Mouse (Mus musculus) ES-E14 (cell line): ENCODE measurements at regions not wholly inside any gene's neighbourhood (a gene's known extent, or its start where the extent isn't known, plus 50 kb on each side); places are given as distances from the start of the nearest gene placed in this dataset.

Experiments used
- DNase-seq: peaks from one replicate; pipeline ENCODE4 v3.0.0-alpha.2; 2013; ENCODE audit warnings: low read depth, low spot score
- H3K27ac ChIP-seq: 2 replicates; pipeline ENCODE4 v1.5.1; 2012; ENCODE audit warnings: low read depth, mild to moderate bottlenecking, low read length, moderate library complexity, mixed read lengths; ENCODE audit not compliant: poor library complexity, insufficient read depth, severe bottlenecking
- H3K36me3 ChIP-seq: 2 replicates; pipeline ENCODE4 v1.6.1; 2012; ENCODE audit warnings: mild to moderate bottlenecking, low read length, moderate library complexity, mixed read lengths; ENCODE audit not compliant: control insufficient read depth, poor library complexity, insufficient read depth, severe bottlenecking
- H3K4me1 ChIP-seq, 2 experiments: fragments of 150-350 bp in 1 of 2; sonication (generic) in 1 of 2; 2 replicates each; pipeline ENCODE4 v1.6.1; 2012; ENCODE audit warnings: low read length in 2 of 2, mild to moderate bottlenecking in 1 of 2, mixed read lengths in 1 of 2; ENCODE audit not compliant: control insufficient read depth in 2 of 2, insufficient read depth in 2 of 2, poor library complexity in 1 of 2
- H3K4me3 ChIP-seq, 2 experiments: fragments of 150-350 bp in 1 of 2; sonication (generic) in 1 of 2; 2 replicates each; pipeline ENCODE4 v1.5.1; 2012; ENCODE audit warnings: low read length in 2 of 2, low read depth in 1 of 2, mild to moderate bottlenecking in 1 of 2, mixed read lengths in 1 of 2; ENCODE audit not compliant: insufficient read depth in 1 of 2, poor library complexity in 1 of 2, severe bottlenecking in 1 of 2
- H3K9ac ChIP-seq: 2 replicates; pipeline ENCODE4 v1.6.1; 2012; ENCODE audit warnings: low read depth, mild to moderate bottlenecking, low read length, mixed read lengths; ENCODE audit not compliant: poor library complexity, insufficient read depth, severe bottlenecking
- H3K9me3 ChIP-seq: fragments of 150-350 bp; sonication (generic); 2 replicates; pipeline ENCODE4 v1.6.1; 2012; ENCODE audit warnings: low read depth, mild to moderate bottlenecking, low read length; ENCODE audit not compliant: control insufficient read depth, insufficient read depth
- CHD2 ChIP-seq: IDR thresholded peaks from 2 replicates; pipeline ENCODE4 v1.6.1; 2014; ENCODE audit warnings: mild to moderate bottlenecking, low read depth, low read length, inconsistent platforms
- HCFC1 ChIP-seq: IDR thresholded peaks from 2 replicates; pipeline ENCODE4 v1.6.1; 2012; ENCODE audit warnings: low read length, inconsistent platforms, borderline replicate concordance; ENCODE audit not compliant: insufficient read depth
- MAFK ChIP-seq: IDR thresholded peaks from 2 replicates; pipeline ENCODE4 v1.6.1; 2014; ENCODE audit warnings: mild to moderate bottlenecking, low read depth, low read length, inconsistent platforms; ENCODE audit not compliant: insufficient read depth
- ZC3H11A ChIP-seq: IDR thresholded peaks from 2 replicates; pipeline ENCODE4 v1.6.1; 2012; ENCODE audit warnings: low read depth, mild to moderate bottlenecking, inconsistent platforms, low read length, borderline replicate concordance
- ZNF384 ChIP-seq: IDR thresholded peaks from 2 replicates; pipeline ENCODE4 v1.6.1; 2012; ENCODE audit warnings: low read depth, low read length, inconsistent platforms
- in situ Hi-C, 2 experiments: fragments of 600-800 bp; cut with MboI; formaldehyde crosslinking; loops; one replicate each; pipeline ENCODE4 v1.15.1; 2025; ENCODE audit warnings: low sequenced_read_pairs in 2 of 2, inconsistent platforms in 1 of 2; ENCODE audit not compliant: unreplicated experiment in 2 of 2

DNA sequence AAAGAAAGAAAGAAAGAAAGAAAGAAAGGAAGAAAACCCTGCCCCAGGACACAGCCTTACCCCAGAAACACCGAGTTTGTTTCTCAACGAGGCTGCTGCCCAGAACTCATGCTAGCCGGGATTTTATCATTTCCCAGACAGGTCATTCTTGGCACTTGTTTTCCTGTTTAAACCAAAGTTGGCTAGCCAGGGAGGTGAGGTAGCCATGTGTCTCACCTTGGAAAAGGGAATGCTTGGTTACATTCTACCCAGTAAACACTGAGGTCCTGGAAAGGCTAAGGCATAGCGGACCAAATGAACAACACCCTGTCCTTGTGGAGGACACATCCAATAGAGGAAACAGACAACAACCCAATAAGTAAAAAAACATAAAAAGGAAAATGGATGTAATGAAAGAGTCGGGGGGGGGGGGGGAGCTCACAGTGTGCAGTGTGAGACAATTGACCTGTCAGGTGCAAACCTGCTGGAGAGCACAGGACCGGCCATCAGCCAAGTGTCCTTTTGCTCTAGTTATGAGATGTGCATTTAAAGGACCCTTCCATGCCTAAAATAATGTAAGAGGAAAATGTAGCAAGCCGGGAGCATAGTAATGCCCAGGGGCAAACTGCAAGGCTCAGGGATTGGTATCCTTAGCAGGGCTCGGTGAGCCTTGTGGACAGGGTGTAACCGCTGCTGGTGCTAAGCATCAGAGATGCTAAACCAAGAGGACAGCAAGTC lies 78.2 kb upstream of the Fzd7 start:
- Histone ChIP-seq H3K9ac (no peak overlapping the region), H3K9me3 (no peaks in the 10 kb centered on the region), H3K36me3 (no peaks in the 10 kb centered on the region), H3K4me1 (peaks cover 0 to 7% of the 10 kb centered on the region in 2 experiments; a peak in 1 of 4 replicates), H3K27ac (no peak overlapping the region), H3K4me3 (no peak overlapping the region)
- TF ChIP-seq HCFC1 (no peak), ZNF384 (no peak), MAFK (no peak), ZC3H11A (no peak), CHD2 (no peak)
- DNase-seq = no peak
- in situ Hi-C loops = no loop called here

GRCm38 (mm10) chr1:59405370-59405769 lies 76.9 kb upstream of the Fzd7 start:
- Histone ChIP-seq H3K9ac (no peak overlapping the region), H3K36me3 (no peaks in the 10 kb centered on the region), H3K4me1 (no peaks in the 10 kb centered on the region), H3K9me3 (no peaks in the 10 kb centered on the region), H3K4me3 (no peak overlapping the region), H3K27ac (no peak overlapping the region)
- no peak for TF ChIP-seq ZC3H11A
- TF ChIP-seq HCFC1 = no peak
- TF ChIP-seq MAFK = no peak
- TF ChIP-seq ZNF384 = no peak
- no peak for TF ChIP-seq CHD2
- DNase-seq = no peak
- in situ Hi-C loops = no loop called here

GRCm38 (mm10) chr1:59406741-59407306 lies 75.4 kb upstream of the Fzd7 start:
- Histone ChIP-seq H3K9ac (no peak overlapping the region), H3K9me3 (no peaks in the 10 kb centered on the region), H3K4me1 (no peaks in the 10 kb centered on the region), H3K36me3 (no peaks in the 10 kb centered on the region), H3K27ac (no peak overlapping the region), H3K4me3 (no peak overlapping the region)
- TF ChIP-seq ZNF384 (no peak), MAFK (no peak), HCFC1 (no peak), ZC3H11A (no peak), CHD2 (no peak)
- DNase-seq = no peak
- in situ Hi-C loops = no loop called here

- in situ Hi-C loops = no loop called here
- no peak overlapping the region for H3K4me3 ChIP-seq
- H3K27ac ChIP-seq = no peak overlapping the region
- no peak for DNase-seq
- no peak overlapping the region for H3K9ac ChIP-seq
- H3K4me1 ChIP-seq = peaks cover 0 to 2% of the 10 kb centered on the region in 2 experiments; a peak in 2 of 4 replicates
- no peaks in the 10 kb centered on the region for H3K9me3 ChIP-seq
- H3K36me3 ChIP-seq = no peaks in the 10 kb centered on the region
- TF ChIP-seq ZC3H11A (no peak), HCFC1 (no peak), ZNF384 (no peak), MAFK (no peak), CHD2 (no peak)
Observed at GRCm38 (mm10) chr1:59409585-59410160, 72.6 kb upstream of the Fzd7 start.
